Mouse (Mus musculus): ENCODE results near the gene Specc1.

Specc1 gene

GRCm38 (mm10) chr11:61970901-61971300 lies 14.3 kb downstream of the Specc1 start:
- no peak for DNase-seq

DNA sequence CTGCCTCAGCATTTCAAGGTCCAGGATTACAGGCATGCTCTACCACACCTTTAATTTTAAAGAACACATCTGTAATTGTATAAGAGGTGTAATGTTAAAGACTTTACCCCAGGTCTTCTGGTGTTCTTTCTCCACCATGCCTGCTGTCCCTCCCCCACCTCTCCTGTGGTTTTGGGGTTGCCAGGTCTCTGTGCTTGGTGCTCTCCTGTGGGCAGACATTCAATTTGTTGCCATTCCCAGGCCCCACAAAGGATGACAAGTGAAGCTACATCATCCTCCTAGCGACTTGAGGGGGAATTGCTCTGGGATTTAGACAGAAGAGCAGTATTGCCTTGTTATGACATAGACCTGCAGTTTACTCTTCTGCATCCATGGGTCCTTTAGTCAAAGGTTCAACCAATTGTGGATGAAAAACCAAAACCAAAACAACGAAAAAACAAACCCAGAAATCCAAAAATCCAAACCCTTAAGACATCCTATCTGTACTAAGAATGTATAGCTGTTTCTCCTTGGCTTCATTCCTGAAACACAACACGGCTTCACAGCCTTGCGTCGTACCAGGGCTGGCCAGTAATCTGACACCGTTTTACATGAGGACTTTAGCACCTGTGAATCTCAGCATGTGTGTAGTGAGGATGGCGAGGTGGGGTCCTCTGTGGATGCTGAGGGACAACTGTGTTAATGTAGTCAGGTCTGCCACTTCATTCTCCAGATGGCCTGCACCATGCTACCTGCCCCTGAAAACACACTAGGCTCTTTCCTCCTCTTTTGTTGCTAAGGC lies 15.1 kb downstream of the Specc1 start:
- no peak for DNase-seq

GRCm38 (mm10) chr11:61974106-61974707 lies 17.6 kb downstream of the Specc1 start:
- no peak for DNase-seq

- no peak for DNase-seq
Measured at GRCm38 (mm10) chr11:61975783-61976182, 19.2 kb downstream of the Specc1 start.

GRCm38 (mm10) chr11:61981285-61981684 lies 24.7 kb downstream of the Specc1 start:
- DNase-seq, result no peak

DNA sequence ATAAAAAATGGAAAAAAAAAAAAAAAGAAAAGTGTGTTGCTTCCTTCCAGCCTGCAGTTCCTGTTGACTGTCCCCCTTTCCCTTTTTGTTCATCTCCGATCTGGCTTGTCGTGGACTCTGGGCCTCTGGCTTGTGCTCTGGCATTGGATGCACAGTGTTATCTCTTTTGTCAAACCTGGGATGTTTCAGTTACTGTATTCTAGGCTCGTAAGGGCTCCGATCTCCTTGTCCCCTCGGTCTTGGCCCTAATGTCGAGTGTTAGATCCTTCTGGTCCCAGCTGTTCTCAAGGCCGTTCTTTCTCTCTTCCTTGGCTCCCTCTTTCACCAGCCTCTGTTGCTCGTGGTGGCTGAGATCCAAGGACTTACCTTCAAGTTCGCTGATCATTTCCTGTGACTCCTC lies 26.3 kb downstream of the Specc1 start:
- DNase-seq, result no peak

DNA sequence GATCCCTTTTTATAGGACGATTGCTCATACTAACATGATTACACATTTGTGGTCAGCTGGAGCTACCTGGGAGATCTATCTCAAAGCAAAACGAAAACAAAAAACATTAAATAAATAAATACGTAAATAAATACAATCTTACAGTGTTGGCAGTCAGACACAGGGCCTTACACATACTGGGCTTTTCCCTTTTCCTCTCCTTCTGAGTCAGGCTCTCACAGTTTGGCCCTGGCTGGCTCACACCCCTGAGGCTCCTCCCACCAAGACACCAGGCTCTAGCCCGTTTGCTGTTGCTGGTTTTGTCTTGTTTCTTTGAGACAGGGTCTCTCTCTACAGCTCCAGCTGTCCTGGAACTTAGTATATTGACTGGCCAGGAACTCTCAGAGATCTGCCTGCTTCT lies 30.4 kb downstream of the Specc1 start:
- no peak for DNase-seq

DNA sequence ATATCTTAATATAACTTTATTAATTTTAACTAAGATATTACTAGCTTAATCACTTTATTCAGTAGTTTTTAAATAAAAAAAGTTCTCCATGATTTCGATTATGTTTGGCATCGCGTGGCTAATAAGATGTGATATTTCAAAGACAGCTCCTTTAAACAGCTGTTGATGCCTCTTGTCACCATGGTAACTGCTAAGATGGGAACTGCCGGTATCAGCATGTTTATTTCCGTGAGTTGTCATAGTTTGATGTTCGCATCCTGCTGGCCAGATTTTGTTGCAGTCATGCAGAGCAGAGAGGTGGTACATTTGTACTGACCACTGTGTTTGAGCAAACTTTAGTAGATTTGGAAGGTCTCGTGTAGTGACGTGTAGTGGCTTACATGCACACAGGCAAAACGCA lies 33.1 kb downstream of the Specc1 start:
- DNase-seq, result no peak

DNA sequence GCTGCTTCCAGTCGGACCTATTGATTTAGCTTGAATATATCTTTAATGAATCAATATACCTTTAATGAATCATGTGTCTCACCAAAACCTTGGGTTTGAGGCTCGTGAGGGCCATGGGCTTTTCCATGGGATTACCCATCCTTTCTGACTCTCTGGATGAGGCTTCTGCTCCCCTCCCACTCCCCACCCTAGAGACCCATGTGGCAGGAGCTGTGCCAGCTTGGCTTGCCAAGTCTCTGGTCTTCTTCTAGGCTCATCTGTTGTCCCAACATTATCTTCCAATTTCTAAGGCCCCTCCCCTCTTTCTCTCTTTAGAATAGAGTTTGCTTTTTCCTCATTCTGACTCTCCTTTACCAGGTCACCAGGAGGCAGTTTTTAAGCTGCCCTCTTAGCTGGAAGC lies 35.0 kb downstream of the Specc1 start:
- no peak for DNase-seq

DNA sequence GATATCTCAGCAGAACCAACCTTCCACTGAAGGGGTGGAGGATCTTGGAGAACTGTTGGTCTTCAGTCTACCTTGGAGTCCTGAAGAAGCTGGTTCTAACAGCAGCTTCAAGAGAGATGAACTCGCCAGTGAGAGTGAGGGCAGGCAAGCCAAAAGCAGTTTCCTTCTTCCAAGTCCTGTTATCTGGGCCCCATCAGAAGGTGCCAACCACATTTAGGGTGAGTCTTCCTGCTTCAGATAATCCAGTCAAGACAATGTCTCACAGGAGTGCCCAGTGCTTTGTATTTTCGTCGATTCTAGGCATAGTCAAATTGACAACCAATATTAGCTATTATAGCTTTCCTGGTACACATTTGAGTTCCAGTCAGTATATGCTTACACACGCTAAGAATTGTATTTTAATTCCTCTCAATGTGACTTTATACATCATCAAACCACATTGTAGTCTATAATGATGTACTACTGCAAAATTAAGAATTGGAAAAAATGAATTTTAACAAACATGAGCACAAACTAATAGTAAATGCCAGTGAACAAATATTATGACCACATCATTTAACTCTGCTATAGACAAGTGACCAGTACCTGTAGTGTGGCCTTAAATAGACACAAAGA lies 36.2 kb downstream of the Specc1 start:
- DNase-seq, result no peak

DNA sequence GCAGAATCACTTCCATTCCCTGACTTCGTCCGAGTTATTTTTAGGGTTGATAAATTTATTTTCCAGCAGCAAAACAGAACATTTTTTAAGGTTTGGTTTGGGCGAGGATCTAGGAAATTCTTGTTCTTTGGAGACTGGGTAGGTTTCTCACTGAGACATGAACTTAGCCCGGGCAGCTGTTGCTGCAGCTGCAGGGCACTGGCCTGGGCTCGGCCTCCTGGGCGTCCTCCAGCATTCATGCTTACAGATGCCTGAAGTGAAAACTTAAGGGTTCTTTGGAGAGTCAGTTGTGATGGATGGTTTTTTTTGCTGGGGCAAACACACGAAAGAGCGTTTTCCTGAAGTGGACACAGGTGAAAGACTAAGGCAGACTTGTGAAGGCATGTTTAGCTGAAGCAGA lies 42.9 kb downstream of the Specc1 start:
- DNase-seq, result no peak

- DNase-seq, result no peak
Measured at GRCm38 (mm10) chr11:62000099-62000498, 43.5 kb downstream of the Specc1 start.

DNA sequence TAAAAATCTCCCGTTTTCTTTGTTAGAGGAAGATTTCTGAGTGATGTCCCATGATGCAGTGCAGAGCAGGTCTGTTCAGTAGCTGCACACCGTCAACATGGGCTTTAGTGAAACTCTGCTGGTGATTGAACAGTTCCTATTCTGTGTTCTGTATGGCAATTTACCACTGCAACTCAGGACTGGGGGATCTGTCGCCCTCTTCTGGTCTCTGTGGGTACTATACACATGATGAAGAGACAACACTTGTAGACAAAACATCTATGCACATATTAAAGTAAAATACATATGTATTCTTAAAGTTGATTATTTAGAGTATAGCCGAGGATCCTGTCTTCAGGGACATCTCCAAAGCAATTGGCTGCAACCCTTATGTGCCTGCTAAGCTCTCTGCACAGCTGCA lies 45.4 kb downstream of the Specc1 start:
- no peak for DNase-seq

DNA sequence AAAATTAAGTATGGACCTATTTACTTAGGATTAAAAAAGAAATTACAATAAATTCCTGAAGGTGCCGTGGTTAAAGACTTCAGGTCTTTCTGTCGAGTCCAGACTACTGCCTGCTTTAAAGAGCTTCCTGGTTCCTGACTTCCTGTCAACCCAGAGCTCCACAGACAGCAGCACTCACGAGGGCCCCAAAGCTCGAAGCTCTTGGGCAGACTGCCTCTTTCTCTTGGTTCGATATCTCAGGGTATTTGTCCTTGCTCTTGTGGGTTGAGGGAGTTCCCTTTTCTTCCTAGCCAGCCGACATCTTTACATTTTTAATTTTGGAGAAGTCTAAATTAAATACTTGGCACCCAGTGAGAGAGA lies 48.3 kb downstream of the Specc1 start:
- DNase-seq, result no peak

DNA sequence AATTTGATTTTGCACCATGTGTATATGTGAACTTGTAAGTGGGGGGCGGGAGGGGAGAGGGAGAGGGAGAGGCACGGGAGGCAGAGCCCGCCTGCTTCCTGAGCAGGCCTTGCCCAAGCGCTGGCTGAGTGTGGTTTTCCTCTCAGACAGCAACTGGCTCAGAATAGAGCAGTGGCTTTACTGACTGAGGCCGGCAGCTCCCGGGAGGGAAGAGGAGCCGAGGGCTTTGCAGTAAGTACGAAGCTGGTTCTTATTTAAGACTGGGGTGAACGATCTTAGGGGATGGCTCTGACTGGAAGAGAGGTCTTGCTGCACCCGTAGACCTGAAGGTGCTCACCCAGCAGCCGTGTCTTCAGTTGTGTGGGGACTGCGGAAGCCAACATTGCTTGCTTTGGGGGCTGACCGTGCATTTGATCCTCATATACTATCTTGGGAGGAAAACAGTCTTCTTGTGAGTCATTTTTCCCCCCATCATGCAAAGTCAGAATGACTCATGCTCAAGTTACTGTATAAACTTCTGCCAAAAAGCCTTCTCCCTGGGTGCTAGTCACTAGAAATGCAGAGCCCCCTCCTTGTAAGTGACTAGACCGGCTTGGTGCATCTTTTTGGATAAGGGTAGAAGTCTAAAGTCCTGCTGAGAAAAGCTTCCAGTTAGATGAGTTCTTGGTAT lies 48.8 kb downstream of the Specc1 start:
- DNase-seq, result peak; percentile 20

GRCm38 (mm10) chr11:62005911-62006260 lies 49.3 kb downstream of the Specc1 start:
- no peak for DNase-seq

GRCm38 (mm10) chr11:62006680-62007079 lies 50.1 kb downstream of the Specc1 start:
- no peak for DNase-seq

DNA sequence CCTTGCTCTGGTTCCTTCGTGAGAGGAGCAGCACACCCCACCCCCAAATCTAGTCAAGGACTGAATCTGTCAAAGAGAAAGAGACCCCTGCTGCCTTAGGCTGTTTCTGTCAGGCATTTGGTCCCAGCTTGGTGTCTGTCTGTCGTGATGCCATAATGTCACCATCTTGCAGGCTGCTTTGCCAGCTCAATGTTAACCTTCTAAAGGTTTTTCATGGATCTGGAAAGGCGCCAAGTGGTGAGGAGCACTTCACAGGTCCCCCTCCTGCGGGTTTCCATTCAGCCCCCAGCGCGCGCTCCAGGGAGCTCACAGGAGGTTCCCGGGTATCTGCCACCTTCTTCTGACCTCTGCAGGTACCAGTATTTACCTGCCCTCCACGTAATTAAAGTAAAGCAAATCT lies 51.4 kb downstream of the Specc1 start:
- no peak for DNase-seq

- no peak for DNase-seq
Measured at GRCm38 (mm10) chr11:62010625-62011231, 54.2 kb downstream of the Specc1 start.

- DNase-seq, result no peak
Measured at GRCm38 (mm10) chr11:62012039-62012438, 55.5 kb downstream of the Specc1 start.

- no peak for DNase-seq
Measured at GRCm38 (mm10) chr11:62013449-62013848, 56.9 kb downstream of the Specc1 start.

GRCm38 (mm10) chr11:62015071-62015654 lies 58.6 kb downstream of the Specc1 start:
- no peak for DNase-seq

DNA sequence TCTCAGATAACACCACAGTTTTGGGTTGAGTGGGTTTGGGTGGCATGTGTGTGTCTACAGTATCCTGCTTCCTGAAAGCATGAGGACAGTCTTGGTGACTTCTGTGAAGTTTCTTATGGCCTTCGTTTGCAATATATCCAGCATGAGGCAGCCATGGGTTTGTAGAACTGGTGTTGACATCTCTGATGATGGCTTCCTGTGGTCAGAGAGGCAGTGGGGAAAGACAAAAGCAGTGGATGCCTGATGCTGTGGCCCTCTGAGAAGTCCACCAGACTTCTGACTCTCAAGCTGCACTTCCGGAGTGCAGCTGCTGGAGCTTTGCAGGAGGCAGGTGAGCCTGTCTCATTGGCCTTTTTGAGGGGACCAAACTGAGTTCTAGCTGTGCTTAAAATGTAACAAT lies 60.4 kb downstream of the Specc1 start:
- DNase-seq, result no peak

All from right cerebral cortex, postnatal 4 days (tissue).